Mouse (Mus musculus): ENCODE data around the gene Rpl22. TPM values are rescaled to one million over a fixed set of nuclear protein-coding genes. Genes with fewer than 3 reads are reported as not detected.

Rpl22 gene
- 5.0 and 8.7 TPM in 2 replicates for polyA plus RNA-seq (2012; rRNA removed)

GRCm38 (mm10) chr4:152325574-152326411 is at the start of gene Rpl22:
TSS of gene Rpl22 (plus strand) at chr4:152325742.
- TF ChIP-seq CTCF (IDR thresholded peaks at IDR 0.05; ENCODE audit: extremely low read depth, insufficient read length, insufficient replicate concordance, low read depth, low read length) (peak; percentile 34; the same call in 1 of the 2 replicates), POLR2A (IDR thresholded peaks at IDR 0.05; ENCODE audit: low read depth, low read length) (0 out of 2 replicates have a peak, but pooled peaks have one; percentile 40)
- Histone ChIP-seq H3K4me3 (ENCODE audit: low read depth, low read length) (peak within 1 kb of the TSS; percentile 84), H3K27ac (ENCODE audit: insufficient read depth, low read depth, low read length) (no peak within 1 kb of the TSS), H3K27me3 (ENCODE audit: control insufficient read depth, insufficient read depth, low read length) (no peaks in the 10 kb centered on the region), H3K36me3 (ENCODE audit: control insufficient read depth, insufficient read depth, low read length) (peaks cover 22% of the 10 kb centered on the region), H3K4me1 (ENCODE audit: control insufficient read depth, insufficient read depth, insufficient read length, low read length) (peaks cover 5% of the 10 kb centered on the region; the same call in 1 of the 2 replicates)
- under 1% methylated on average over 70 of the region's 70 CpGs for WGBS

GRCm38 (mm10) chr4:152276389-152277347 is 48.9 kb upstream of the Rpl22 start:
- no peak overlapping the region for H3K4me3 ChIP-seq (ENCODE audit: low read depth, low read length)
- H3K4me1 ChIP-seq (ENCODE audit: control insufficient read depth, insufficient read depth, insufficient read length, low read length) = peaks cover 10% of the 10 kb centered on the region; the same call in 1 of the 2 replicates
- no peaks in the 10 kb centered on the region for H3K36me3 ChIP-seq (ENCODE audit: control insufficient read depth, insufficient read depth, low read length)
- H3K27ac ChIP-seq (ENCODE audit: insufficient read depth, low read depth, low read length) = no peak overlapping the region
- 60% methylated on average over 10 of the region's 10 CpGs for WGBS
- H3K27me3 ChIP-seq (ENCODE audit: control insufficient read depth, insufficient read depth, low read length) = peaks cover 19% of the 10 kb centered on the region
- TF ChIP-seq POLR2A (IDR thresholded peaks at IDR 0.05; ENCODE audit: low read depth, low read length) = no peak
- TF ChIP-seq CTCF (IDR thresholded peaks at IDR 0.05; ENCODE audit: extremely low read depth, insufficient read length, insufficient replicate concordance, low read depth, low read length) = peak; percentile 51; the same call in 1 of the 2 replicates

GRCm38 (mm10) chr4:152277916-152278315 is 47.6 kb upstream of the Rpl22 start:
- H3K27ac ChIP-seq (ENCODE audit: insufficient read depth, low read depth, low read length) = no peak overlapping the region
- H3K27me3 ChIP-seq (ENCODE audit: control insufficient read depth, insufficient read depth, low read length) = peaks cover 30% of the 10 kb centered on the region
- H3K4me3 ChIP-seq (ENCODE audit: low read depth, low read length) = no peak overlapping the region
- no peaks in the 10 kb centered on the region for H3K36me3 ChIP-seq (ENCODE audit: control insufficient read depth, insufficient read depth, low read length)
- WGBS = 61% methylated on average over 2 of the region's 2 CpGs
- H3K4me1 ChIP-seq (ENCODE audit: control insufficient read depth, insufficient read depth, insufficient read length, low read length) = peaks cover 10% of the 10 kb centered on the region
- TF ChIP-seq CTCF (IDR thresholded peaks at IDR 0.05; ENCODE audit: extremely low read depth, insufficient read length, insufficient replicate concordance, low read depth, low read length) = no peak

GRCm38 (mm10) chr4:152278986-152279385 is 46.6 kb upstream of the Rpl22 start:
- Histone ChIP-seq H3K27ac (ENCODE audit: insufficient read depth, low read depth, low read length) (no peak overlapping the region), H3K4me3 (ENCODE audit: low read depth, low read length) (no peak overlapping the region), H3K27me3 (ENCODE audit: control insufficient read depth, insufficient read depth, low read length) (peaks cover 27% of the 10 kb centered on the region), H3K4me1 (ENCODE audit: control insufficient read depth, insufficient read depth, insufficient read length, low read length) (peaks cover 14% of the 10 kb centered on the region), H3K36me3 (ENCODE audit: control insufficient read depth, insufficient read depth, low read length) (no peaks in the 10 kb centered on the region)
- no peak for TF ChIP-seq POLR2A (IDR thresholded peaks at IDR 0.05; ENCODE audit: low read depth, low read length)
- TF ChIP-seq CTCF (IDR thresholded peaks at IDR 0.05; ENCODE audit: extremely low read depth, insufficient read length, insufficient replicate concordance, low read depth, low read length) = no peak
- 86% methylated on average over 23 of the region's 23 CpGs for WGBS

GRCm38 (mm10) chr4:152281601-152282000 is 43.9 kb upstream of the Rpl22 start:
- peaks cover 18% of the 10 kb centered on the region for H3K27me3 ChIP-seq (ENCODE audit: control insufficient read depth, insufficient read depth, low read length)
- peaks cover 11% of the 10 kb centered on the region for H3K4me1 ChIP-seq (ENCODE audit: control insufficient read depth, insufficient read depth, insufficient read length, low read length)
- H3K4me3 ChIP-seq (ENCODE audit: low read depth, low read length) = no peak overlapping the region
- no peaks in the 10 kb centered on the region for H3K36me3 ChIP-seq (ENCODE audit: control insufficient read depth, insufficient read depth, low read length)
- WGBS = 50% methylated on average over 15 of the region's 15 CpGs
- H3K27ac ChIP-seq (ENCODE audit: insufficient read depth, low read depth, low read length) = no peak overlapping the region
- TF ChIP-seq POLR2A (IDR thresholded peaks at IDR 0.05; ENCODE audit: low read depth, low read length) (no peak), CTCF (IDR thresholded peaks at IDR 0.05; ENCODE audit: extremely low read depth, insufficient read length, insufficient replicate concordance, low read depth, low read length) (no peak)

- Histone ChIP-seq H3K36me3 (ENCODE audit: control insufficient read depth, insufficient read depth, low read length) (no peaks in the 10 kb centered on the region), H3K27ac (ENCODE audit: insufficient read depth, low read depth, low read length) (no peak overlapping the region), H3K27me3 (ENCODE audit: control insufficient read depth, insufficient read depth, low read length) (peaks cover 21% of the 10 kb centered on the region), H3K4me3 (ENCODE audit: low read depth, low read length) (peak overlapping the region; percentile 40), H3K4me1 (ENCODE audit: control insufficient read depth, insufficient read depth, insufficient read length, low read length) (peaks cover 11% of the 10 kb centered on the region)
- WGBS = 17% methylated on average over 34 of the region's 34 CpGs
- no peak for TF ChIP-seq CTCF (IDR thresholded peaks at IDR 0.05; ENCODE audit: extremely low read depth, insufficient read length, insufficient replicate concordance, low read depth, low read length)
- TF ChIP-seq POLR2A (IDR thresholded peaks at IDR 0.05; ENCODE audit: low read depth, low read length) = no peak
Observed at GRCm38 (mm10) chr4:152282721-152283120, 42.8 kb upstream of the Rpl22 start.

All from small intestine, adult 2 months (tissue).